Mouse (Mus musculus) embryonic facial prominence, embryonic 10.5 days (tissue): Measurements from ENCODE around the gene Brca2. TPM values are rescaled to one million over a fixed set of nuclear protein-coding genes. Genes with fewer than 3 reads are reported as not detected.

ENCODE experiments used
- DNase-seq: peaks from one replicate; pipeline ENCODE4 v3.0.0-alpha.2; 2017; ENCODE audit warnings: low spot score
- H3K27ac ChIP-seq: fragments of 300-500 bp; sonication (generic); replicated peaks from 2 replicates; pipeline ENCODE4 v1.5.1; 2016; ENCODE audit warnings: mild to moderate bottlenecking
- H3K27me3 ChIP-seq: fragments of 300-500 bp; sonication (generic); replicated peaks from 2 replicates; pipeline ENCODE4 v1.6.1; 2016; ENCODE audit warnings: low read depth, mild to moderate bottlenecking; ENCODE audit not compliant: poor library complexity, severe bottlenecking
- H3K36me3 ChIP-seq: fragments of 300-500 bp; sonication (generic); replicated peaks from 2 replicates; pipeline ENCODE4 v1.6.1; 2016; ENCODE audit warnings: mild to moderate bottlenecking, moderate library complexity
- H3K4me1 ChIP-seq: fragments of 300-500 bp; sonication (generic); 2 replicates; pipeline ENCODE4 v1.6.1; 2016
- H3K4me3 ChIP-seq: fragments of 300-500 bp; sonication (generic); 2 replicates; pipeline ENCODE4 v1.5.1; 2016; ENCODE audit warnings: mild to moderate bottlenecking, moderate library complexity
- H3K9me3 ChIP-seq: fragments of 300-500 bp; sonication (generic); 2 replicates; pipeline ENCODE4 v1.6.1; 2016; ENCODE audit warnings: mild to moderate bottlenecking
- WGBS: fragments of 180-500 bp; shearing (Covaris S2); methylation state at CpG from one replicate; pipeline ENCODE4 v1.1.7; 2016; 5-methylcytosine and 5-hydroxymethylcytosine counted together
- polyA plus RNA-seq: library from polyadenylated mRNA; unstranded; fragments of >200 nt; fragmentation: Nextera tagmentation; extraction: Ambion mirVana; gene quantifications from 2 replicates; pipeline ENCODE4 v1.2.1, GENCODE M21; 2016

Gene Brca2
- polyA plus RNA-seq, 1 experiment from 2014 or later = 42.5 TPM

DNA sequence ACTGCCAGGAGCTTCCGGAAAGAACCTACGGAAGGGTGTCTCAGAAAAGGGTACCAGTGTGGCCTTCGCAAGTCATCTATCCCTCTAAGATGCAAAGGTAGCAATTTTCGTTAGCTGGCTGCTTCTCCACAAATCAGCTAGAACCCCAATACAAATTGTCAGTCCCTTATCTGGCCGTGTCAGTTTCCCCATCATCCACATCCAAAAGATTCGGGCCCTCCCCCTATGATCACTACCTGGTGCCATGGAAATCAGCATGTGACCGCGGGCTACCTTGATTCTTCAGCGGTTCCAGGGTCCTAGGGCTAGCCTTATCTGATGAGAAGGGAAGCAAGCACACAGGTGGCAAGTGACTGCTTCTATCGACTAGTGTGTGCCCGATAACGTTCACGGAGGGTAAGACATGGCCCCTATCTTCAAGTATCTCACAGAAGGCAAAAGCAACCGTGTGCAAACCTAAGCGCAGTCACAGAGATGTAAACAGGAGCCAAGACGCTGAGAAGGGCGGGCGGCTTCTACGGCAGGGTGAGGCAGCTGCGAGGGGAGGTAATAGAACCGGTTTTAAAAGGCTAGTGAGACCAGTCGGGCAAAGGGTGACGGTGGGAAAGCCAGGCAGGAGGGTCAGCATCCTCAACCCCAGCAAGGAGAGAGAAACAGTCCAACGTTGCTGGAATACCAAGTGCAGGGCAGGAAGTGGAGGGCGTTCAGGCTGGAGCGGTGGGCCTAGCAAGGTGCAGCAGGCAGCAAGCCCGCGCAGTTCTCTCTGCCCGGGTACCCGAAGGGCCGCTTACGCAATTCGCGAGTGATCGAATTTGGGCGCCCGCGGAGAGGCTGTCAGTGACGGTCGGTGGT lies 70.7 kb downstream of the Brca2 start:
- Histone ChIP-seq H3K27ac (peak overlapping the region; percentile 69; the same call in 1 of the 2 replicates), H3K4me3 (peak overlapping the region; percentile 90), H3K9me3 (no peaks in the 10 kb centered on the region), H3K27me3 (peaks cover 63% of the 10 kb centered on the region), H3K4me1 (peaks cover 23% of the 10 kb centered on the region), H3K36me3 (no peaks in the 10 kb centered on the region)
- 9% methylated on average over 40 of the region's 40 CpGs for WGBS
- no peak for DNase-seq

DNA sequence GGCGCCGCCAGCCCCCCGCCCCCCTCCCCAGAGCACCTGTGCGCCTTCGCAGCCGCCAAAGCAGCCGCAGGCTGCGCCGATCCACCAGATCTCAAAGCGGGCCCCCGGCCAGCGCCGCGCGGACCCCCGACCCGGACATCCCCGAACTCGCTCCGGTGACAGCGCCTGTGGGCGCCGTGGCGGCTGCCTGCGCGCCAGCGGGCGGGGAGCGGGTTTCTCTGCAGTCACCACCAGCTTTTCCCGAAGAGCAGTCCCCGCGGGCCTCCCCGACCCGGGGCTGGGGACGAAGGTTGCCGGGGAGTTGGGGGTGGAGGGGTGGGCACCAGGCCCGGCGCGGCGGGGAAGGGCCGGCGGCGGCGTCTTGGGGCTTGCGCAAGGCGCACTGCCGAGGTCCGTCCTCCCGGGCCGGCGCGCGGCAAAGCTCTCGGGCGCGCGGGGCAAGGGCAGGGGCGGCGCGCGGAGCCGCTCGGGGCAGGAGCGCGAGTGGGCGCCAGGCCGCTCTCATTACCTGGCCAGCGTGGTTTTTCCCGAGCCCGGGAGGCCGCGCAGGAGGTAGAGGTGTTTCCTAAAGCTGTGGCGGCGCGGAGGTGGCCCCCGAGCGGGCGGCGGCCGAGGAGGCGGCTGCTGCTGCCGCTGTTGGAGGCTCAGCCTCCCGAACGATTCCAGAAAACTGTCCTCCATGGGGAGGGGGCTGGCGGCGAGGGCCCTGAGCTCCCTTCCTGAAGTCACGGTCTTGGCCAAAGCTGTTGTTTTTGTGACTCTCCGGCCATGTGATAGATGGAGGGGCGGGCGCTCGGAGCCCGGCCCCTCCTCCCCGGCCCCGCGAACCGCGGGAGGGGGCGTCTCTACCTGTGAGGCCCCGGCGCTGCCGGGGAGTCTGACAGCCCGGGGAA lies 71.6 kb downstream of the Brca2 start:
- peaks cover 63% of the 10 kb centered on the region for H3K27me3 ChIP-seq
- under 1% methylated on average over 102 of the region's 102 CpGs for WGBS

DNA sequence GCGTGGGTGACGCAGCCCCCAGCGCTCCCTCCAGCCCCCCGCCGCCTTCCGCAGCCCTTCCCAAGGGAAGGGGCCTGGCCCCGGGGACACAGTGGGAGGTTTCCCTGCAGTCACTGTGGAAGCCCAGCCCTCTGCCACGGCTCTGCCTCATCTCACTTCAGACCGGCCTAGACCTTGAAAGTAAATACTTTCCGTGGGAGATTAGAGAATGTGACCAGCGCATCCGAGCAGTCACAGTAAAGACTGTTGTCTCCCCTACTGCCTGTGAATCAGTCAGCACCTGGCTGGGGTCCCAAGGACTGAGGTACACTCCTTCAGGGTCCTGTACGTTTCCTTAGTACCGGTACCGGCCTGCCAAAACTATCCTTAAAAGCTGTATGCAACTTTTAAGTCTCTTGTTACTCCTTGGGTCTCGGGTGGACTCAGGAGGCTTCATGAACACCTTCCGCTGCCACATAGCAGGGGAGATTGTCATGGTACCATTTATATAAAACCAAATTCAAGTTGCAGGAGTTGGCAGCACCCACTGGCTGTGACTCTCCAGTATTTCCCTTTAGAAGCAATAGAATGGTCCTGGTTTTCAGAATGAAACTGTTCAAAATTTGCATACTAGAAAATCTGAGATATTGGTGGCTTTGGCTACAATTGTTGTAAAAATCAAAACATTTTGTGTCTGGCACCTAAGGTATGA lies 72.4 kb downstream of the Brca2 start:
- H3K4me1 ChIP-seq = peaks cover 38% of the 10 kb centered on the region
- no peaks in the 10 kb centered on the region for H3K36me3 ChIP-seq
- no peak for DNase-seq
- 0 out of 2 replicates have a peak overlapping the region, but pooled peaks have one; percentile 69 for H3K27ac ChIP-seq
- peaks cover 63% of the 10 kb centered on the region for H3K27me3 ChIP-seq
- 7% methylated on average over 17 of the region's 17 CpGs for WGBS
- no peaks in the 10 kb centered on the region for H3K9me3 ChIP-seq
- H3K4me3 ChIP-seq = peak overlapping the region; percentile 90

More for the DNA sequence above, 71.6 kb downstream of the Brca2 start:
- H3K36me3 ChIP-seq = no peaks in the 10 kb centered on the region
- peak overlapping the region; percentile 69 for H3K27ac ChIP-seq
- H3K4me3 ChIP-seq = peak overlapping the region; percentile 90
- peak; percentile 61 for DNase-seq
- no peaks in the 10 kb centered on the region for H3K9me3 ChIP-seq
- H3K4me1 ChIP-seq = peaks cover 32% of the 10 kb centered on the region

DNA sequence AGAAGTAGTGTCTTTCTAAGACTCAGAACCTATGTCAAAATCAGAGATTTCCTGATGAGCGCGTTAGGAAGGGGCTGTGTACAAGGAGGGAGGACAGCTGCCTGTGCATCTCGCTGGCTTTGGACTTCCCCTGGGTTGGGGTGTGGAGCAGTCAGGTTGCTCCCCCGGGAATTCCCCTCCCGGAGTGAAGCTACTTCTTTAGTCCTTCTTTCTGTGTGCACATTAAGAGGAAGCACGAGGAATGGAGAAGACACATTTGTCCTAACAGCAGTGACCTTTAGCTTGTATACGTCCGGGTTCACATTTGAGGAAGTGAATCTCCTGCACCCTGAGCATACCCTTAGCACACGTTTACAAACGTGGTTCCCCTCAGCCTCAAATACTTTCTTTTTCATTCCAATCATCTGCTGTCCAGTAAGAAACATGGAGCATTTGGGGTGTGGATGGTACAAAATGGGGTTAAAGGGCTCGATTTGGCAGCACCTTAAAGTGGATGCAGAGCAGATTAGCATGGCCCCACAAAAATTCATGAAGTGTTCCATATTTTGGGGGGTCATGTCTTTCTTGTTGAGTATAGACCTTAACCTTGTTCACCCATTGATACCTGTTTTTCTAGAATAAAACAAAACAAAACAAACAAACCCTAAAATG lies 73.1 kb downstream of the Brca2 start:
- WGBS = 47% methylated on average over 11 of the region's 11 CpGs
- no peak overlapping the region for H3K4me3 ChIP-seq
- peaks cover 44% of the 10 kb centered on the region for H3K4me1 ChIP-seq
- no peaks in the 10 kb centered on the region for H3K36me3 ChIP-seq
- H3K27me3 ChIP-seq = peaks cover 63% of the 10 kb centered on the region
- H3K27ac ChIP-seq = no peak overlapping the region
- no peaks in the 10 kb centered on the region for H3K9me3 ChIP-seq
- no peak for DNase-seq

DNA sequence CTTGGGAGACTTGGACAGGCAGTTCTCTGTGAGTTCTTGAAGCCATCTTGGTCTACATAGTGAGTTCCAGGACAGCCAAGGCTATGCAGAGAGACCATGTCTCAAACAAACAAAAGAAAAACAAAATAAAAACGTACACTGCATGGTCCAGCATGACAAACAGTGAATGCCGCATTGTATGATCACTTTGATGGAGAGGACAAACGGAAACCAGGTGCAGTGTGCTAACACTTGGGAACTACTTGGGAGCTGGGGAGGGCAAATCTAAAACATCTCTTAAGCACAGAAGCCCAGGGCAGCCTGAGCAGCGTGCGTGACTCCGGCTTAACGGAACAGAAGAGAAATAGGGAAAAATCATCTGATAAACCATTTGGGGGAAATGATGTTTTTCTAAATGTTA lies 74.7 kb downstream of the Brca2 start, which contains the start of gene N4bp2l1:
Gene N4bp2l1, minus strand, starts transcription at position 101 of the 400 bp plus-strand sequence.
- Histone ChIP-seq H3K27me3 (peaks cover 60% of the 10 kb centered on the region), H3K4me3 (no peak within 1 kb of the TSS), H3K4me1 (peaks cover 52% of the 10 kb centered on the region), H3K36me3 (no peaks in the 10 kb centered on the region), H3K9me3 (no peaks in the 10 kb centered on the region), H3K27ac (no peak within 1 kb of the TSS)
- no peak for DNase-seq
- WGBS = 75% methylated on average over 7 of the region's 7 CpGs

DNA sequence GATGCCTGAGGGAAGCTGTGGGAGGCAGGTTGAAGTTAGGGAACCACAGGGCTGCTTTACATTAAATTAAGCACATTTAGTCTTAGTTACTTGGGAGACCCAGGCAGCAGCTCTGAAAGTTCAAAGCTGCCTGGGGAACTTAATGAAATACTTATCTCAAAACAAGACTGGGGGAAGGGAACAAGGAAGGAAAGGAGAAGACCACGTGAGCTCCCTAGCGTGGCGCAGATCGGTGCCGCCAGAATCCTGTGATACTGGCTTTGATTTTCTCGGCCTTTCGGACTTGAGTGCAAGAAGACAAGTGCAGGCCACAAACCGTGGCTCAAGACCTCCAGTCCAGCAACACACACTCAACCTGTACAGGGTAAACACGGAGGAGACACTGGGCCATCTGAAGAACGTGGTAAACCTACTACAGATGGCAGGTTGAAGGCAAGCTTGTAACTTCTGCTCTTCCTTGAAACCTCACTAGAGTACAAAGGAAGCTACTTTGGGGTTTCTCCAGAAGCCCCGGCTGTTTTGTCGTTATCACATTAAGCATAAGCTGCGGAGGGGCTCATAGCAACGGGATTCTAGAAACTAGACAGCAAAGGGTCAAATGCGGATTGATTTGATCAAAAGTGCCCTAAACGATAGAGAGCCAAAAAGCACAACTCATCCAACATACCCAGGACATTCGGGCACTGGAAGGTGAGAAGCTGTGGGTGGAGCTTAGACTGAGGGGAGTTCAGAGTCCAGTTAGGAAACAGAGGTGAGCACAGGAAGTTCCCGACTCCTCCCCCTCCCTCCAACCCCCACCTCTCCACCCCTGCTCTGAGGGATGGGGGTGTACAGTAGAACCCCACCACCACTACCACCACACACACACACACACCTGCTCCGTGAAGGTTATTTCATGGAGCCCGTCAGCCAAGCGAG lies 76.0 kb downstream of the Brca2 start:
- H3K9me3 ChIP-seq = no peaks in the 10 kb centered on the region
- WGBS = 64% methylated on average over 21 of the region's 21 CpGs
- no peak for DNase-seq
- no peak overlapping the region for H3K27ac ChIP-seq
- peaks cover 46% of the 10 kb centered on the region for H3K27me3 ChIP-seq
- H3K36me3 ChIP-seq = no peaks in the 10 kb centered on the region
- peaks cover 45% of the 10 kb centered on the region for H3K4me1 ChIP-seq
- no peak overlapping the region for H3K4me3 ChIP-seq

DNA sequence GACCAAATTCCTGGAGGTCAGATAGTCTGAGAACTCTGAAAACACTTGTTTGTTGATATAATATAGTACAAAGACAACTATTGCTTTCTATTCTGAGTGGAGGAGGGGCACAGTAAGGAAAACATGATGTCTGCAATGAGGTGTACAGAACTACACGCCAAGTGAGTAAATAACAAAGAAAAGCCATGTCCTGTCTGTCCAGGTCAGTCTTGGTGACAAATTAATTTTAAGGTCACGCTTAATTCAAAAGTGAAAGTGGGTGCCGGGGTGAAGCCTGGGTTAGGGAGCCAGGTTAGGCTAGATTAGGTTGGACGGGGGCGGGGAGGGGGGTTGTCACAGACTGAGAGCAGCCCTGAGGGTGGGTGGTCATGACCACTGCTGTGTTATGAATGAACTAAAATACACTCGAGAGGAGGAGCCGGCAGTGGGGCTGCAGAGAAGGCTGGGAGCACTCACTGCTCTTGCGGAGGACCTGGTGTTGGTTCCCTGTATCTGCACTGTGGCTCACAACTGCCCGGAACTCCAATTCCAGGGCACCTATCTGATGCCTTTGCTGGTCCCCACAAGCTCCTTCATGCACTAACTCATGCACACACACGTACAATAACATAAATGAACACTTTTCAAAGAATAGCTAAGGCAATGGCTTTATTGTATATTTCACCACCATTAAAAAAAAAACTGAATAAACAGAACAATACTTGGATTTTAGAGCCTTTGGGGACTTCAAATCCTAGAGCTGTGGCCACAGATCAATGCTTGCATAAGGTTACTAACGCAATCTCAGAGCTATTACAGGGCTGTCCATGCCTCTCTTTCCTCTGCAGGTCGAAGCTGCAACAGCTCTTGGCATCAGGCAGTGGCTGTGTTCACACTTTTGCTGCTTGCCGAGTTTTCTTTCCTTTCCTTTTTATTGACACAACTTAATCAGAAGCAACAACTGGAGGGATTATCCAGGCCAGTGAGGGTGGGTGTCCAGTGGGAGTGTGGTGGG lies 77.2 kb downstream of the Brca2 start:
- no peaks in the 10 kb centered on the region for H3K36me3 ChIP-seq
- peaks cover 35% of the 10 kb centered on the region for H3K4me1 ChIP-seq
- H3K27ac ChIP-seq = no peak overlapping the region
- DNase-seq = no peak
- WGBS = 65% methylated on average over 13 of the region's 13 CpGs
- H3K9me3 ChIP-seq = no peaks in the 10 kb centered on the region
- peaks cover 34% of the 10 kb centered on the region for H3K27me3 ChIP-seq
- H3K4me3 ChIP-seq = no peak overlapping the region

DNA sequence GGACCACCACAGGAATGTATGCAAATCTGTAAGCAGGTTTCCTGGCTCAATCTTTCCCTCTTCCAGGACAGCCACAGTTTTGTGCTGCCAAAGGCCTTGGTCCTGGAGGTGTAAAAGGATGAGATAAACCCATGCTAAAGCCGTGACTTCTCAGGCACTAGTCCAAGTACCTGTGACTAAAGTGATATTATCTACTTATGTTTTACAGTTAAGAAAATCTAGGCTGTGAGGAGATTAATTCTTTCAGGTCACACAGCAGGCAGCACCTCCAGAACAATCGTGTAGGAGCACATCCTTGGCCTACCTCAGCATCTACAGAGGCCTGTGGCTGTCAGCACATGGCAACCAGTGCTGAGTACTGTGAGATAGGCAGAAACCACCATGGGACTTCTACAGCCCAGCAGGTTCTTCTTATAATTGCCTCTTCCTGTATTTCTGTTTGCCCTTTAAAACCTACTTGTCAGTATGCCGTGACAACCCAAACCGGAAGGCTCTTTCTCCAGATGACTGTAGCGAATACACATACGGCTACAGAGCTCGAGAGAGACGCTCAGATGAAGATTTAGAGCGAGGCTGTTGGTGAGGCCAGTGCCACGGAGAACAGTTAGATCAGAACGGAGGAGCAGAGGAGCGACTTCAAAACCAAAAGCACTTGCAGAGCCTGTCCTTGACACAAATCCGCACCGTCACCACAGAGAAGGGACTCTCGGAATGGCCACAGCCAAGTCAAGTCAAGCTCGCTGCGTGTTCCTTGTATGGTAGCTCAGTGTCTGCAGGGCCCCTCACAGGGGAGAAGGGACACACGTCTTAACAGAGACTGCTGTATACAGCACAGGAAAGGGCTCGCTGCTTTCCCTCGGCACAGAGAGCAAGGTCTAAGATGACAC lies 78.4 kb downstream of the Brca2 start:
- WGBS = 80% methylated on average over 20 of the region's 20 CpGs
- Histone ChIP-seq H3K4me3 (no peak overlapping the region), H3K27ac (no peak overlapping the region), H3K27me3 (peaks cover 22% of the 10 kb centered on the region), H3K9me3 (no peaks in the 10 kb centered on the region), H3K36me3 (no peaks in the 10 kb centered on the region), H3K4me1 (peaks cover 32% of the 10 kb centered on the region)
- no peak for DNase-seq

DNA sequence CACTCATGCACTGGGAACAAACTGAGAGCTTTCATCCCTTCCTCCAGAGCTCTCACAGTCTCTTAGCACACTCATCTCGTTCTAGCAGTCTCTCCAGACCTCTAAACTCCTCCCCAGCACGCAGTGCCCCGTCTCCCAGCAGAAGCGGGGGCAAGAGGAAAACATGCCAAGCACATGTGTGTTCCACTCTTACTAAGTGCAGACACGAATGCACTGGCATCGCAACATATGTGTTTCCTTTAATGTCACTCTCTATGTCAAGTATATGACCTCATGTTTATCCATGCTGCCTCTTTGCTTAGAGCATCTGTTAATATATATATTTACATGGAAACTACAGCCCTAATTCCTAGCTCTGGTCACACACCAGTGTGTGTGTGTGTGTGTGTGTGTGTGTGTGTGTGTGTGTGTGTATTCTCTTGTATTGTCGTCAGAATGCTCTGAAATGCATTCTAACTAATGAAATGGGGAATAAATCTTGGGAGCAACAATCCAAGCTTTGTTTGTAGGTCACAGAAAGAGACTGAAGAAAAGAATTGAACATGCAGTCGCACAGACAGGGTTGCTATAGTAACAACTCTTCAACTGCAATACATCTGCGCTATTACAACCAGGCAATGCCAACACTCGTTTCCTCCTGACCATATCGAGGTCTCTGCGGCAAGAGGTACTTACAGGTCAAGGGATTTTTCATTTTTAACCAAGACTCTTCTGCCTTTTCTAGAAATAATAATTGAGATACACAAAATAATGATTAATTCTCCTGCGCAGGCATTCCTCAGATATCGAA lies 79.2 kb downstream of the Brca2 start:
- Histone ChIP-seq H3K27me3 (peaks cover 14% of the 10 kb centered on the region), H3K27ac (no peak overlapping the region), H3K4me3 (no peak overlapping the region), H3K9me3 (no peaks in the 10 kb centered on the region), H3K4me1 (peaks cover 32% of the 10 kb centered on the region), H3K36me3 (peaks cover 6% of the 10 kb centered on the region; the same call in 1 of the 2 replicates)
- 87% methylated on average over 14 of the region's 14 CpGs for WGBS
- DNase-seq = no peak
